Mouse (Mus musculus) hindbrain, embryonic 13.5 days (tissue): ENCODE data around the gene Qrich2. TPM values are rescaled to one million over a fixed set of nuclear protein-coding genes. Genes with fewer than 3 reads are reported as not detected.
"Not testable (repeated sequence)": the region's sequence is repeated elsewhere in the genome, so short reads cannot be mapped to it uniquely, and the experiment has no call there.

ENCODE experiments used
- ATAC-seq: fragments of 200-750 bp; cut with Nextera tagmentation; 2 replicates; pipeline ENCODE4 v1.8.0; 2017; ENCODE audit warnings: moderate TSS enrichment; ENCODE audit not compliant: low FRiP score
- H3K27ac ChIP-seq: fragments of 300-500 bp; sonication (generic); 2 replicates; pipeline ENCODE4 v1.5.1; 2015; ENCODE audit warnings: inconsistent platforms, mild to moderate bottlenecking, moderate library complexity
- H3K27me3 ChIP-seq: fragments of 300-500 bp; sonication (generic); 2 replicates; pipeline ENCODE4 v1.6.1; 2015; ENCODE audit warnings: mild to moderate bottlenecking, inconsistent platforms
- H3K36me3 ChIP-seq: fragments of 300-500 bp; sonication (generic); 2 replicates; pipeline ENCODE4 v1.6.1; 2015; ENCODE audit warnings: mild to moderate bottlenecking, inconsistent platforms
- H3K4me1 ChIP-seq: fragments of 300-500 bp; sonication (generic); replicated peaks from 2 replicates; pipeline ENCODE4 v1.6.1; 2015; ENCODE audit warnings: inconsistent platforms
- H3K4me2 ChIP-seq: fragments of 300-500 bp; sonication (generic); 2 replicates; pipeline ENCODE4 v1.6.1; 2015; ENCODE audit warnings: inconsistent platforms, mild to moderate bottlenecking, moderate library complexity
- H3K4me3 ChIP-seq: fragments of 300-500 bp; sonication (generic); 2 replicates; pipeline ENCODE4 v1.5.1; 2015; ENCODE audit warnings: mild to moderate bottlenecking, inconsistent platforms
- H3K9ac ChIP-seq: fragments of 300-500 bp; sonication (generic); 2 replicates; pipeline ENCODE4 v1.6.1; 2015; ENCODE audit warnings: mild to moderate bottlenecking, inconsistent platforms
- H3K9me3 ChIP-seq: fragments of 300-500 bp; sonication (generic); 2 replicates; pipeline ENCODE4 v1.6.1; 2016; ENCODE audit warnings: inconsistent platforms
- WGBS: fragments of 180-500 bp; shearing (Covaris S2); methylation state at CpG from one replicate; pipeline ENCODE4 v1.1.7; 2015; 5-methylcytosine and 5-hydroxymethylcytosine counted together
- polyA plus RNA-seq: library from polyadenylated mRNA; unstranded; fragments of >200 nt; fragmentation: Nextera tagmentation; extraction: Ambion mirVana; gene quantifications from 2 replicates; pipeline ENCODE4 v1.2.1, GENCODE M21; 2015

Qrich2 gene
- polyA plus RNA-seq, 1 experiment from 2014 or later = 0.42 TPM

DNA sequence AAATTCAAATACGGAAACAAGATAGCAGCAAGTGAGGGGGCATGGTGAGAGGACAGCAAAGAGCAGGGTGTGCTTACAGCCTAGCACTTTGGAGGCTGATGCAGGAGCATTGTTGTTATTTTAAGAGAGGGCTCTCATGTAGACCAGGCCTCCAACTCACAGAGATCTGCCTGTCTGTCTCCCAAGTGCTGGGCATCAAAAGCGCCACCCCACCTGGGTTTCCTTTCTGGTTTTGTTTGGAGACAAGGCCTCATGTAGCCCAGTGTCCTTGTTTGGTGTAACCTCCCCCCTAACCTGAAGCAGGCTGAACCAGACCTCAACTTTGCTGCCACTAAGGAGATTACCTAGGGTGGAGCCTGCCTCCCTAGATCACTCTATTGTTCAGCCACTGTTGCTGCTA is 43.5 kb downstream of the Qrich2 start:
- Histone ChIP-seq H3K4me3 (no peak overlapping the region), H3K27ac (no peak overlapping the region), H3K4me1 (no peaks in the 10 kb centered on the region), H3K36me3 (no peaks in the 10 kb centered on the region), H3K27me3 (no peaks in the 10 kb centered on the region), H3K4me2 (no peak overlapping the region), H3K9ac (no peak overlapping the region), H3K9me3 (no peaks in the 10 kb centered on the region)
- 94% methylated on average over 2 of the region's 2 CpGs for WGBS
- no peak for ATAC-seq

GRCm38 (mm10) chr11:116421102-116421501 is 44.9 kb downstream of the Qrich2 start:
- 76% methylated on average over 6 of the region's 6 CpGs for WGBS
- no peak for ATAC-seq
- no peaks in the 10 kb centered on the region for H3K36me3 ChIP-seq

GRCm38 (mm10) chr11:116418841-116419462 is 47.1 kb downstream of the Qrich2 start:
- no peaks in the 10 kb centered on the region for H3K4me1 ChIP-seq
- 76% methylated on average over 6 of the region's 6 CpGs for WGBS
- ATAC-seq = no peak
- no peak overlapping the region for H3K27ac ChIP-seq
- no peak overlapping the region for H3K4me2 ChIP-seq
- no peak overlapping the region for H3K4me3 ChIP-seq
- no peaks in the 10 kb centered on the region for H3K36me3 ChIP-seq
- no peaks in the 10 kb centered on the region for H3K27me3 ChIP-seq
- no peaks in the 10 kb centered on the region for H3K9me3 ChIP-seq
- no peak overlapping the region for H3K9ac ChIP-seq

More at GRCm38 (mm10) chr11:116421102-116421501, 44.9 kb downstream of the Qrich2 start:
- H3K4me2 ChIP-seq = no peak overlapping the region
- H3K9ac ChIP-seq = no peak overlapping the region
- H3K4me3 ChIP-seq = no peak overlapping the region
- H3K9me3 ChIP-seq = no peaks in the 10 kb centered on the region
- no peaks in the 10 kb centered on the region for H3K4me1 ChIP-seq
- H3K27ac ChIP-seq = no peak overlapping the region
- H3K27me3 ChIP-seq = no peaks in the 10 kb centered on the region

GRCm38 (mm10) chr11:116418194-116418840 is 47.7 kb downstream of the Qrich2 start:
- Histone ChIP-seq H3K9ac (no peak overlapping the region), H3K36me3 (no peaks in the 10 kb centered on the region), H3K27ac (no peak overlapping the region), H3K4me3 (no peak overlapping the region), H3K4me1 (peaks cover 6% of the 10 kb centered on the region; the same call in 1 of the 2 replicates), H3K4me2 (no peak overlapping the region), H3K27me3 (no peaks in the 10 kb centered on the region), H3K9me3 (no peaks in the 10 kb centered on the region)
- WGBS = 16% methylated on average over 2 of the region's 2 CpGs
- no peak for ATAC-seq

GRCm38 (mm10) chr11:116417054-116417453 is 49.0 kb downstream of the Qrich2 start:
- H3K9ac ChIP-seq = no peak overlapping the region
- no peak overlapping the region for H3K27ac ChIP-seq
- H3K36me3 ChIP-seq = no peaks in the 10 kb centered on the region
- H3K27me3 ChIP-seq = no peaks in the 10 kb centered on the region
- no peaks in the 10 kb centered on the region for H3K9me3 ChIP-seq
- H3K4me1 ChIP-seq = peaks cover 10% of the 10 kb centered on the region
- no peak overlapping the region for H3K4me3 ChIP-seq
- ATAC-seq = no peak
- WGBS = 94% methylated on average over 5 of the region's 5 CpGs
- no peak overlapping the region for H3K4me2 ChIP-seq

DNA sequence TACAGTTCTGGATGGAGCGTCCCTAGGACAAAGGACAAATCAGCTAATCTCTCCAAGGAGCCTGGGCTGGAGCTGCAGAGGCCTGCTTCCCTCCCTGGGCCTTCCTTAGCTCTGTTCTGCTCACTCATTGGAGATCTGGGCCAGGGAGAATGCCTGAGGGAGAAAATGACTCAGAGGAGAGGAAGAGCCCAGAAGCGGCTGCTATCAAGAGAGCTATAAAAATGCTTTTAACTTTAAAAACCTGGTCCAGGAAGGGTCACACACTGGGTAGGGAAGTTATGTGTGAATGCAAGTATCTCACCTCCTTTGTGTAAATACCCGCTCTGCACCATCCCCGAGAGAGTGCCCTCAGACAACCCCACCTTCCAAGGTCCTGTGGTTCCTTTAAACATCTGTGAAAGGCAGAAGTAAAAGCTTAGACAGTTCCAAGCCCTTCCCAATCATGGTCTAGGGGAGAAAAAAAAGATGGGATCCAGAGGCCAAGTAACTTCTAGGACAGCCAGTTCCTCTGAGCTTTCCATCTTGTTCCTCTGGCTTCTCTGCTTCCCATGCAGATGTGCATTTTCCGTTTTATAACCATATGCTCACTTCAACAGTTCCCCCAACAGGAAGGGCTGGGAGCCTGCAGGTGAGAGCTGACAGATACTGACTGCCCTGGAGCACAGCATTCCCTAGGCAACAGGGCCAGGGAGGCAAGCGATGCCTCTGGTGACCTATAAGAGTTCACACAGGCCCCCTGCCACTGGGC is 49.7 kb downstream of the Qrich2 start:
- whole genome bisulfite sequencing = 75% methylated on average over 6 of the region's 6 CpGs
- no peak overlapping the region for H3K4me2 ChIP-seq
- peaks cover 17% of the 10 kb centered on the region for H3K4me1 ChIP-seq
- H3K27me3 ChIP-seq = no peaks in the 10 kb centered on the region
- no peak for ATAC-seq
- H3K36me3 ChIP-seq = no peaks in the 10 kb centered on the region
- no peak overlapping the region for H3K27ac ChIP-seq
- H3K4me3 ChIP-seq = no peak overlapping the region
- no peaks in the 10 kb centered on the region for H3K9me3 ChIP-seq
- H3K9ac ChIP-seq = no peak overlapping the region

- Histone ChIP-seq H3K27ac (peak overlapping the region; percentile 95), H3K27me3 (no peaks in the 10 kb centered on the region), H3K4me1 (peaks cover 27% of the 10 kb centered on the region), H3K36me3 (no peaks in the 10 kb centered on the region), H3K9me3 (no peaks in the 10 kb centered on the region), H3K4me3 (peak overlapping the region; percentile 86), H3K9ac (peak overlapping the region; percentile 94), H3K4me2 (peak overlapping the region; percentile 94)
- no peak for ATAC-seq
- 70% methylated on average over 4 of the region's 4 CpGs for WGBS
These were observed 52.4 kb downstream of the Qrich2 start for GRCm38 (mm10) chr11:116413631-116414022.

DNA sequence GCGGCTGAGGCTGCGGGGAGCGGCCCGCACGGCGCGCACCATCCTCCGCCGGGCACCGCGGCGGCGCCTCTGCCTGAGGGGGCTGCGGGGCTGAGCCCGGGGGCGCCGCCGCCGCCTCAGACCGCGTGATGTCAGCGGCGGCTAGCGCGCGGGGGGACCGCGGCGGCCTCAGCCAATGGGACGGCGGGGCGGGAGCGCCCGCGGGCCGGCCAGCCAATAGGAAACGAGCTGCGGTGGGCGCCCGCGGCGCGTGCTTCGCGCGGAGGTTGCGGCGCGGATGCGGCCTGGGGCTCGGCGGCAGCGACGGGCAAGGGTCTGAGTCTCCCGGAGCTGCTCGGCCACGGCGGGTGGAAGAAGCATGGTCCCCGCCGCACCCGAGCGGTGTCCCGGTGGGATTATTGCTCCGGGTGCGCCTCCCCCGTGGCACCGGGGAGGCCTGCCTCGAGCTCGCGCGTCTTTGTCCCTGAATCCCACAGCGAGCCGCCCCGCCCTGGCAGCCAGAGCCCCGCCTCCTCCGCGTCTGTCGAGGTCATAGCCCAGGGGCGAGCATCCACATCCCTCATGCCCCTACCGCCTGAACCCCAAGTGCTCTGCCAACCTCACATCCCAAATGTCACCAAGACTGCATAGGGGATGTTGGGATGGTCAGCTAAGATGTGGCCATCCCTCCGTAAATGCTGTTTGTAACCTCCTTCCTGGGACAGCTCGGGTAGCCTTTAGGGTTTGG is 53.0 kb downstream of the Qrich2 start, which contains the start of gene Rnf157:
Gene Rnf157 (minus strand): TSS at position 129 of the 727 bp plus-strand sequence.
- Histone ChIP-seq H3K36me3 (no peaks in the 10 kb centered on the region), H3K9ac (peak within 1 kb of the TSS; percentile 94), H3K27ac (peak within 1 kb of the TSS; percentile 95), H3K4me1 (peaks cover 27% of the 10 kb centered on the region), H3K27me3 (no peaks in the 10 kb centered on the region), H3K4me3 (peak within 1 kb of the TSS; percentile 86), H3K4me2 (peak within 1 kb of the TSS; percentile 94), H3K9me3 (no peaks in the 10 kb centered on the region)
- ATAC-seq = peak; percentile 97
- WGBS = 2% methylated on average over 74 of the region's 82 CpGs

DNA sequence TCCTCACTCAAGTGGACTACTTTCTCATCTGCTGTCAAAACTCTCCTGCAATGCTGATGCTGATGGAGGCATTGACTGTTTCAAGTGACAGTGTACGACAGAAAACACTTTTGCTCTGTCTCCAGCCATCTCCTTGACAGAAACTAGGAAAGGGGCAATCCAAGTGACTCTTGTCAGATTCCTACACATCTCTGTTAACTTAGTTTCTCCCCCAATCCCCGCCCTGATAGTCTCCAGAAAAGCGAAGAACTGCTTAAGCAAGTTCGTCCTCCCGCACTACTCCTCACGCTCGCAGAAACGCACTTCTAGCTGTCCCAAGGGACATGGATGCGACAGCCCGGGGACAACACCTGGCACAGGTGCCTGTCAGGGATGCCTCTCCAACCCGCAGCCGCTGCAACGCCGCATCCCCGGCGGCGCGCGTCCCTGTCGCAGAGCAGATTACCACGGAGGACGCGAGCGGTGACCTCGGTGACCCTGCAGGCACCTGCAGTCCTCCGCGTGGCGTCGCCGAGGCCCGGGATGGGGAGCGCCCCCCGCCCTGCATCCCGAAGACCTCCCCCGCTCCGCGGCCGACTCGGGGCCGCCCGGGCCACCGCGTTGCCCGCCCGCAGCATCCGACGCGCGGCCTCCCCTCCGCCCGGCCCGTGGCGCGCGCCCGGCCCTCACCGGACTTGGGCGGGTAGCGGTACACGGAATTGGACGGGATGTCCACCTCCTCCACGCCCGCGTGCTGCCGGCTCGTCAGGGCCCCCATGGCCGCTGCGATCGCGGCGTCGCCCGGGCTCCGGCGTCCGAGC is 53.8 kb downstream of the Qrich2 start:
- Histone ChIP-seq H3K4me1 (peaks cover 27% of the 10 kb centered on the region), H3K9ac (peak overlapping the region; percentile 94), H3K36me3 (no peaks in the 10 kb centered on the region), H3K9me3 (no peaks in the 10 kb centered on the region), H3K4me2 (peak overlapping the region; percentile 94), H3K4me3 (peak overlapping the region; percentile 86), H3K27me3 (no peaks in the 10 kb centered on the region), H3K27ac (peak overlapping the region; percentile 95)
- no peak; the same call in none of the 2 replicates for ATAC-seq
- WGBS = under 1% methylated on average over 71 of the region's 76 CpGs

DNA sequence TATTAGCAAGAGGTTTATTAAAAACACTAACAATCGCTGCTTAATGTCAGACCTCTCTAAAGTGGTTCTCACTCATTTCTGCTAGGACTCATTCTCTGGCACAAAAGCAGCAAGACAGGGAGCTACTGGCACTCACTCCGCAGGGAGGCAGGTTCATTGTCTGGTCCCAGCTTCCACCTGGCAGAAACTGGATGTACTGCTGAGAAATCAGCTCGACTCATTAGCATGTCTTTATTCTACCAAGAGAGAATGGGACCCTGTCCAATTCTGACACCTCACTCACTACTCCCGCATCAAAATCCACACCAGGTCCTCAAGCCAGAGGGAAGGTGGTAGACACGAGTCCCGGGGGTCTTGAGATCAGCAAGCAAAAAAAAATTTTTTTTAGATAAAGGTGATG is 54.5 kb downstream of the Qrich2 start:
- Histone ChIP-seq H3K4me1 (peaks cover 27% of the 10 kb centered on the region), H3K4me3 (peak overlapping the region; percentile 86), H3K27ac (peak overlapping the region; percentile 95), H3K9ac (peak overlapping the region; percentile 94), H3K9me3 (no peaks in the 10 kb centered on the region), H3K27me3 (no peaks in the 10 kb centered on the region), H3K36me3 (peaks cover under 1% of the 10 kb centered on the region; the same call in 1 of the 2 replicates), H3K4me2 (peak overlapping the region; percentile 94)
- ATAC-seq = no peak
- 7% methylated on average over 6 of the region's 6 CpGs for WGBS

DNA sequence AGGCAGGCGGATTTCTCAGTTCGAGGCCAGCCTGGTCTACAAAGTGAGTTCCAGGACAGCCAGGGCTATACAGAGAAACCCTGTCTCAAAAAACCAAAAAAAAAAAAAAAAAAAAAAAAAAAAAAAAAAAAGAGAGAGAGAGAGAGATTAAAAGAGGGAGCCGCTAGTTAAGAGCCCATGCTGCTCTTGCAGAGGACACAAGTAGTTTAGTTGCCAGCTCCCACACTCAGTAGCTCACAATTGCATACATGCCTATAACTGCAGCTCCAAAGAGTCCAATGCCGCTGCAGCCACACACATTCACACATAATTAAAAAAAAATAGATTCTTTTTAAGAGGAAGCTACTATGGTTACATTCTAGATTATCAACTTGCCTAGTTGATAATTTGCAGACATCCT is 55.6 kb downstream of the Qrich2 start:
- H3K4me2 ChIP-seq = peak overlapping the region; percentile 94
- peaks cover 27% of the 10 kb centered on the region for H3K4me1 ChIP-seq
- not testable (repeated sequence) for H3K27me3 ChIP-seq, H3K27ac ChIP-seq, H3K4me3 ChIP-seq, H3K36me3 ChIP-seq, ATAC-seq, H3K9me3 ChIP-seq
- WGBS = 87% methylated on average over 4 of the region's 4 CpGs
- peak overlapping the region; percentile 94; the same call in 1 of the 2 replicates for H3K9ac ChIP-seq
